Mouse (Mus musculus) kidney, adult 2 months (tissue): ENCODE measurements around the gene Mypop. TPM values are rescaled to one million over a fixed set of nuclear protein-coding genes. Genes with fewer than 3 reads are reported as not detected.
A peak's percentile ranks its signal among the peaks of the same experiment; 100 is the strongest.

Source experiments
- DNase-seq: peaks from one replicate; pipeline ENCODE4 v3.0.0; 2021
- H3K27ac ChIP-seq: fragments of 200-500 bp; 2 replicates; pipeline ENCODE4 v1.5.1; 2012; ENCODE audit warnings: low read depth, low read length, control low read depth, inconsistent platforms; ENCODE audit not compliant: insufficient read depth
- H3K27me3 ChIP-seq: fragments of 200-500 bp; replicated peaks from 2 replicates; pipeline ENCODE4 v1.6.1; 2012; ENCODE audit warnings: mild to moderate bottlenecking, moderate library complexity, low read length, inconsistent platforms; ENCODE audit not compliant: control insufficient read depth, insufficient read depth
- H3K36me3 ChIP-seq: fragments of 200-500 bp; 2 replicates; pipeline ENCODE4 v1.6.1; 2012; ENCODE audit warnings: mild to moderate bottlenecking, moderate library complexity, low read length, inconsistent platforms; ENCODE audit not compliant: control insufficient read depth, insufficient read depth
- H3K4me1 ChIP-seq: fragments of 200-500 bp; 2 replicates; pipeline ENCODE4 v1.6.1; 2011; ENCODE audit warnings: low read length; ENCODE audit not compliant: control insufficient read depth, insufficient read depth
- H3K4me3 ChIP-seq: fragments of 200-500 bp; 2 replicates; pipeline ENCODE4 v1.5.1; 2011; ENCODE audit warnings: mild to moderate bottlenecking, low read depth, low read length, control low read depth; ENCODE audit not compliant: insufficient read depth
- CTCF ChIP-seq: fragments of 200-500 bp; conservative IDR thresholded peaks from 2 replicates; pipeline ENCODE4 v1.5.1; 2011; ENCODE audit warnings: low read depth, mild to moderate bottlenecking, control low read depth, low read length, moderate library complexity, mixed read lengths; ENCODE audit not compliant: insufficient read depth, insufficient read length
- POLR2A ChIP-seq: fragments of 200-500 bp; IDR thresholded peaks from one replicate; pipeline ENCODE4 v1.6.1; 2011; ENCODE audit warnings: low read depth, low read length, control low read depth
- WGBS: fragments of 180-500 bp; shearing (Covaris S2); methylation state at CpG from one replicate; pipeline ENCODE4 v1.1.7; 2018; 5-methylcytosine and 5-hydroxymethylcytosine counted together
- polyA plus RNA-seq: library from polyadenylated mRNA; depleted of rRNA; stranded (reverse); fragments of >200 nt; gene quantifications from 2 replicates; pipeline ENCODE4 v1.2.3, GENCODE M21; 2012

The Mypop gene
- polyA plus RNA-seq, 1 experiment: 7.6 TPM

- Histone ChIP-seq H3K4me1 (no peaks in the 10 kb centered on the region), H3K36me3 (no peaks in the 10 kb centered on the region), H3K27me3 (no peaks in the 10 kb centered on the region), H3K4me3 (peak overlapping the region; percentile 67), H3K27ac (no peak overlapping the region)
- WGBS: 6% methylated on average over 94 of the region's 107 CpGs
- peak; percentile 66 for DNase-seq
- TF ChIP-seq CTCF (no peak), POLR2A (no peak)
These were observed 33.3 kb upstream of the Mypop start for GRCm38 (mm10) chr7:18957569-18958383.

GRCm38 (mm10) chr7:18958384-18958766 lies 32.7 kb upstream of the Mypop start:
- Histone ChIP-seq H3K27me3 (no peaks in the 10 kb centered on the region), H3K36me3 (no peaks in the 10 kb centered on the region), H3K4me1 (no peaks in the 10 kb centered on the region), H3K4me3 (peak overlapping the region; percentile 67), H3K27ac (no peak overlapping the region)
- WGBS: 3% methylated on average over 21 of the region's 21 CpGs
- TF ChIP-seq POLR2A (no peak), CTCF (no peak)
- peak; percentile 22 for DNase-seq

- DNase-seq: peak; percentile 77
- WGBS: 54% methylated on average over 8 of the region's 8 CpGs
- no peak overlapping the region for H3K4me3 ChIP-seq
- H3K36me3 ChIP-seq: no peaks in the 10 kb centered on the region
- no peaks in the 10 kb centered on the region for H3K27me3 ChIP-seq
- TF ChIP-seq CTCF: no peak
- H3K27ac ChIP-seq: peak overlapping the region; percentile 44; the same call in 1 of the 2 replicates
- no peaks in the 10 kb centered on the region for H3K4me1 ChIP-seq
These were observed 31.6 kb upstream of the Mypop start for GRCm38 (mm10) chr7:18959446-18959845.

- TF ChIP-seq POLR2A: no peak
- no peak for TF ChIP-seq CTCF
- no peaks in the 10 kb centered on the region for H3K36me3 ChIP-seq
- no peak for DNase-seq
- H3K27me3 ChIP-seq: no peaks in the 10 kb centered on the region
- no peak overlapping the region for H3K27ac ChIP-seq
- WGBS: 9% methylated on average over 17 of the region's 17 CpGs
- H3K4me3 ChIP-seq: no peak overlapping the region
- H3K4me1 ChIP-seq: no peaks in the 10 kb centered on the region
These were observed 28.8 kb upstream of the Mypop start for GRCm38 (mm10) chr7:18962171-18962792.

- TF ChIP-seq POLR2A (no peak), CTCF (no peak)
- Histone ChIP-seq H3K27ac (no peak overlapping the region), H3K27me3 (no peaks in the 10 kb centered on the region), H3K4me1 (no peaks in the 10 kb centered on the region), H3K4me3 (no peak overlapping the region), H3K36me3 (no peaks in the 10 kb centered on the region)
- 17% methylated on average over 20 of the region's 20 CpGs for WGBS
- no peak for DNase-seq
These were observed 28.2 kb upstream of the Mypop start for GRCm38 (mm10) chr7:18962795-18963194.

- H3K4me3 ChIP-seq: no peak overlapping the region
- TF ChIP-seq POLR2A: no peak
- TF ChIP-seq CTCF: no peak
- H3K36me3 ChIP-seq: no peaks in the 10 kb centered on the region
- WGBS: 10% methylated on average over 19 of the region's 19 CpGs
- DNase-seq: no peak
- no peak overlapping the region for H3K27ac ChIP-seq
- H3K4me1 ChIP-seq: no peaks in the 10 kb centered on the region
- no peaks in the 10 kb centered on the region for H3K27me3 ChIP-seq
These were observed 27.7 kb upstream of the Mypop start for GRCm38 (mm10) chr7:18963294-18963843.

- Histone ChIP-seq H3K27ac (no peak overlapping the region), H3K4me1 (no peaks in the 10 kb centered on the region), H3K4me3 (no peak overlapping the region), H3K36me3 (no peaks in the 10 kb centered on the region), H3K27me3 (no peaks in the 10 kb centered on the region)
- TF ChIP-seq CTCF (no peak), POLR2A (no peak)
- no peak for DNase-seq
- WGBS: 80% methylated on average over 5 of the region's 5 CpGs
These were observed 25.7 kb upstream of the Mypop start for GRCm38 (mm10) chr7:18965312-18965711.
